Mouse (Mus musculus) brain, embryonic 18.5 days (tissue): ENCODE data around the gene Manbal.
"Not testable (repeated sequence)": the region's sequence is repeated elsewhere in the genome, so short reads cannot be mapped to it uniquely, and the experiment has no call there.

Experiments
- DNase-seq: peaks from one replicate; pipeline ENCODE4 v3.0.0-alpha.2; 2012; ENCODE audit warnings: low read depth, low spot score

The Manbal gene

DNA sequence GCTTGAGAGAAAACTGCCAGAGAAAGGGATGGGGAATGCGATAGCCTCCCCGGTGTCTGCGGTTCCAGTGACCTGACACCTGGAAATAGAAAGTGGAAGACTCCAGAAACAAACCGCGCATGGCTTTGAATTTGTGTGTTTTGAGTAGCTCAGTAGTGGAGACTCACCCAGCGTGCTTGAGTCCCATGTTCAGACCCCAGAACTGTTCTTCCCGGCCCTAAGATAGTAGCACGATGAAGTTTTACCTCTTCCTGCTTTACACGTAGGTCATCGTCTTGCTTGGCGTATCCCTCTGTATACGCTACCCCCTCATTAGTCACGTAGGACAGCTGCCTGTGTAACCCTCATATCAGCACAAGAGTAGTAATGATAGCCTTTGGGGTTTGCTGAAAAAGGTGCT lies 597 bp downstream of the Manbal start:
- DNase-seq: no peak

DNA sequence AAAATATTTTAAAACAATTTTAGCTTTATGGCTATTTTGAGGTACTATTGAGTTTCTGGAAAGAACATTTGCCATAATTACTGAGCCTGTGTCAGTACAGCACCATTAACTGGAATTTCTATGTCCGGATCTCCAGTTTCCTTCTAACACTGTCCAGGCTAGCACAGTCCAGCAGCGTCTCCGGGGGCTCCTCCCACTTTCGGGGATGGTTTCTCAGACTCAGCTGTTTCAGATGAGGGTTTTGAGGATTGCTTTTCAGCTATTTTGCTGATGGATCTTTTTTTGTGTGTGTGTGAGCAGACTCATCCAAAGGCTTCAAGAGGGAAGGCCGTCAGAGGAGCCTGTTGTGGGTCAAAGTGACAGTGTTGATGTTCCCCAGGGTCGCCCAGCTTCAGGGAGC lies 4.3 kb downstream of the Manbal start:
- DNase-seq: no peak

DNA sequence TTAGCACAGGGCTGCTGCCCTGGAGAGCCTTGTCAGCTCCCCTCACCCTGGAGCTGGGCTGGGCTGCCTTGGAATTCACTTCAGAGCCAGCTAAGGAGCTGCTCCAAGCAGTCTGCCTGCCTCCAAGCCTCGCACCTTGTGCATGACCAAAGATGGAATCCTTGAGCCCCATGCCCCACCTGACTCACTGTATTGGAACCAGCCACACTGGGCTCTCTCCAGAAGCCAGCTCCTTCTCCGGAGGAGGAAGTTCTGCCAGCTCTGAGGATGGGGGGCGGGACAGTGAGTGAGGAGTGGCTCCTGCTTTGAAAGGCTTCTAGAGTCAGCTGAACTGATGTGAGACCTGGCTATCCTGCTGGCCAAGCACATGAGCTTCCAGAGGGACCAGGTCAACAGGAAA lies 6.3 kb downstream of the Manbal start:
- DNase-seq: no peak

DNA sequence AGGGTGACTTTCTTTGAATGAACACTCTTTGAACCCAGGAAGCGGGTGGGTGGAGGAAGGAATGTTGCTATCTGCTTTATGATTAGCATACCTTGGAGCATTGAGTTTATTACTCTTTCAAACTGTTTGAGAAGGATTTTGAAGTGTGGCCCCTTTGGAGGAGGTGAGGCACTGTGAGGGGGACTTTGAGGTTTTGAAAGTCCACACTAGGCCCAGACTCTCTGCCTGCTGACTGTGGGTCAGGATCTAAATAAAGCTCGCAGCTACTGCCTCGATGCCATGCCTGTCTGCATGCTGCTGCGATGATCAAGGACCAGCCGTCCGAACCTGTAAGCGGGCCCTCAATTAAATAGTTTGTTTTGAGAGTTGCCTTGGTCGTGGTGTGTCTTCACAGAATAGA lies 7.7 kb downstream of the Manbal start:
- no peak for DNase-seq

DNA sequence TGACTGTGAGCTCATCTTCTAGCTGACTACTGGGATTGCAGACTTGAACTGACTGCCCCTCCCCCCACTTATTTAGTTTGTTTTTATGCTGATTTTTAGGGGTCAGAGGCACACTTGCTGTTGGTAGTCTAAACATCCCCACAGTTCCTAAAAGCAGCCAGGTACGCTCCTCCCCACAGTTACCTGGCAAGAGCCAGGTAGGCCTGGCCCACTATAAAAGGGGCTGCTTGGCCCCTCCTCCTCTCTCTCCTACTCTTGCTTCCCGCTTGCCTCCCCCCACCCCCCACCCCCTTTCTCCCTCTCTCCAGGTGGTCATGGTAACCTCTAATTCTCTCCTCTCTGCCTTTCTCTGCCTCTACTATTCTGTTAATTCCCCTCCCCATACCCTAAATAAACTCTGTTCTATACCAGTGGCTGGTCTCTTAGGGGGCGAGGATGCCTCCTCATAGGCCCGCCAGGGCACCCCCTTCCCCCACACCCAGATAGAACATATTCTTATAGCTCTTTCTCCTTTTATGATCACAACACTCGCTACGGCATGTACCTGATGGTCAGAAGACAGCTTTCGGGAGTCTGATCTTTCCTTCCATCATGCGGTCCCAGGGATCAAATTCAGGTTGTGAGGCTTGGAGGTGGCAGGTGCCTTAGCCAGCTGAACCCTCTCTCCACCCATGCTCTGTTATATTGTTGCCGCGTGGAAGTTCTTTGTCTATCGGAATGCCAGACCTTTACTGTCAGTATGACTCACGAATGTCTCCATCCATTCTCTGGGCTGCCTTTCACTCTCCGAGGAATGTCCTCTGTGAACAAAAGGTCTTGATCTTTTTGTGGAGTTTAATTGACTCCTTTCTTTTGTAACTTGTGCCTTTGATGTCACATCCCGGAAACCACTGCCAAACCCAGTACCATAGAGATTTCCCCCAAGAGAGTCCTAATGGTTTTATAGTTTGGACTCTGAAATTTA lies 8.7 kb downstream of the Manbal start:
- no peak for DNase-seq

DNA sequence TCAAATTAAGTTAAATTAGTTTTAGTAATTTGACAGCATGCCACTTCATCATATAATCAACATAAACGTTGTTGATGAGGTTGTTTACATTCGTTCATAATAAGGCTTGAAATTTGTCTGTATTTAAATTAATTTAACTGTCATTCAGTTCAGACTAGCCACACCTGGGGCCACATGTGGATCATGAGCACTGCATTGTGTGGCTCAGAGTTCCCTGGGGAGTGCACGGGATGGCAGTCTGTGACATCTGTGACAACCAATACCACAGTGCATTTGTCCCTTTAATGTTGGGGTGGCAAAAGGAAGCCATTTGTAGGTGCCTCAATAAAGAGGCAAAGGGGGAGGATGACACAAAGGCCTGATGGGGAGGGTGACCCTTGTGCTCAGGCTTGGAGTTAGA lies 9.6 kb downstream of the Manbal start:
- DNase-seq: no peak

DNA sequence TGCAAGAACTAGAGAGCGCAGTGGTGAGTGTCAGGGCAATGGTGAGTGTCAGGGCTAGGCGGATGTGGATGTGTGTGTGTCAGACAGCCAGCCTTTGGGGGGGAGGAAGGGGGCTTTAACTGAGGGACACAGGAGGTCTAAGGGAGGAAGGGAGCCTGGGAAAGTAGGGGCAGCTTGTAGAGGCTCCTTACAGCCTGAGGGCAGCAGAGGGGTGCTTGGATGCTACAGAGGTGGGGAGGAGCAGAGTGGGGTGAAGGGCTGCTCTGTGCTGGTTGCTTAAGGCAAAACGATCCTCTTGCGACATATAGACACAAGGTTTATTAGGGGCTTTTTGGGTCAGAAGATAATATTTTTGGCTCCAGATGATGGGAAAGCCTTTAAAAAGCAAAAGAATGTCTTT lies 17.4 kb downstream of the Manbal start:
- DNase-seq: no peak

DNA sequence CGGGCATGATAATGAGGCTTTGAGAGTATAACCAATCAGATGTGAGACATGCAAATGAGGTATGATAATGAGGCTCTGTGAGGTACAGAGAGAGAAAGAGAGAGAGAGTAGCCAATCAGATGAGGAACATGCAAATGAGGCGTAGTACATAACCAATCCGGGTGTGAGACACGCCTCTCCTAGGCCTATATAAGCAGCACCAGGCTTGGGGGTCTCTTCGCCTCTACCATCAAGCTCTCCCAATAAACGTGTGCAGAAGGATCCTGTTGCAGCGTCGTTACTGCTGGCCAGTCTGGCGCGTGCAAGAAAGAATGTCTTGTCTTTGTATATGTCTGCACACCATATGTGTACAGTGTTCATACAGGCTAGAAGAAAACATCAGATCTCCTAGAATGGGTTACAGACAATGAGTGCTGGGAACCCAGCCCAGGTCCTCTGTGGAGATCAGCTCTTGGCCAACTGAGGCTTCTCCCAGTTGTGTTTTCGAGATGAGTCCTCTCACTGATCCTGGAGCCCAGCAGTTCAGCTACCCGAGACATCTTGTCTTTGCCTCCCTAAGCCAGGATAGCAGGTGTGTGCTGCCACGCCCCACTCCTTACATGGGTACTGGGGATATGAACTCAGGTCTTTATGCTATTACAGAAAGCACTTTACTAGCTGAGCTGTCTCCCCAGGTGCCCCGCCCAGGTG lies 21.7 kb downstream of the Manbal start:
- not testable (repeated sequence) for DNase-seq

DNA sequence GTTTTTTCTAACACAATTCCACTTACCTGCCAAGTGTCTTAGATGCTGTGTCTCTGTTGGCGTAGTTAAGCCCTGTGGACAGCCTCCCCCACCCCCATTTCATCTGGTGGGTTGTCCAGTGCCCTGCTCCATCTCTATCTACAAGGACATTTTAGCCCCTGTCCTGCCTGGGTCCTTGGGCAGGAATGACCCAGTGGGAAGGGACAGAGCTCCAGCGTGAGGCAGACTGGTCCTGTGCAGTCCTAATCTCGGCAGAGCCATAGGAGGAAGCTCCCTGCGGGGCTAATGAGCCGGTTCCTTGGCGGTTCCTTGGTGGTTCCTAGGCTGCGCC lies 22.2 kb downstream of the Manbal start:
- DNase-seq: no peak

DNA sequence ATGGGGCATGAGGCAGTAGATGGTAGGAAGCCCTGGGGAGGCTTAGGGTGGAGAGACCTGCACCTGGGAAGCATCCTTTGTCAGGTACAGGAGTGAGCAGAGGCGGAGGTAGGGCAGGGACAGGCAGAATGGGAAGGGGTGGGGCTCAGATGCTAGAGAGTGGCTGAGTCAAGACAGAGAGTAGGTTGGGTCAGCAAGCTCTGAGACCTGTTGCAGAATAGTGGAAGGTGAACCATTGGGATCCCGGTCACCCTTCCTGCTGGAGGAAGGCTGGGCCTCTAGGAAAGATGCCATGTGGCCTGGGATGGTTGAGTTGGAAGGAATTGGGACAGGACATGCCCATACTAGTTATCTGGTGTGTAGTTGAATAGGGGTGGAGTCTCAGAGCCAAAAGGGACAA lies 24.9 kb downstream of the Manbal start:
- no peak for DNase-seq

DNA sequence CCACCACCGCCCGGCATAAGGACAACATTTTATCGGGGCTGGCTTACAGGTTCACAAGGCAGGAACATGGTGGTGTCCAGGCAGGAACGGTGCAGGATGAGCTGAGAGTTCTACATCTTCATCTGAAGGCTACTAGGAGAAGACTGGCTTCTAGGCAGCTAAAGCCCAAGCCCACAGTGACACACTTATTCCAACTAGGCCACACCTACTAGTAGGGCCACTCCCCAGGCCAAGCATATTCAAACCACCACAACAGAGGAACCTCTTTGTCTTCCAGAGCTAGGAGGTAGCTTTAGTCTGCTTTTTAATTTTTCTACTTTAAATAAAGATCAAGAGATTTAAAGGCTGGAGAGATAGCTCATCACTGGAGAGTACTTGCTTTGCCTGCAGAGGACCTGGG lies 26.2 kb downstream of the Manbal start:
- no peak for DNase-seq

DNA sequence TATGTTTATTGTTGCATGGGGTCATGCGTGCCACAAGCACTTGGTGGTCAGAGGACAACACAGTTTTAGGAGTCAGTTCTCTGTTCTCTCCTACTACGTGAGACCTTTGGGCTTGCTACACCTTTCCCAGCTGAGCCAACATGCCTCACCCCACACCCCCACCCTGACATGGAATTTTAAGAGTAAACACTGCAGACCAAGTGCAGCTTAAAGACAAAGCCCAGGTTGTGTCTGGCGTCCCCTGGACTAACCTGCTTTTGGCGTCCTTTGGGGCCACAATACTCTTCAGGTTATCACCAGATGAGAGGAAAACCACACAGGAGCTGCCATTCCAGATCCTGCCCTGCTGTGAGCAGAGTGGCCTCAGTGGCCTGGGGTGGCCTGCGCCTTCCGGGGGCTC lies 27.5 kb downstream of the Manbal start:
- DNase-seq: no peak

DNA sequence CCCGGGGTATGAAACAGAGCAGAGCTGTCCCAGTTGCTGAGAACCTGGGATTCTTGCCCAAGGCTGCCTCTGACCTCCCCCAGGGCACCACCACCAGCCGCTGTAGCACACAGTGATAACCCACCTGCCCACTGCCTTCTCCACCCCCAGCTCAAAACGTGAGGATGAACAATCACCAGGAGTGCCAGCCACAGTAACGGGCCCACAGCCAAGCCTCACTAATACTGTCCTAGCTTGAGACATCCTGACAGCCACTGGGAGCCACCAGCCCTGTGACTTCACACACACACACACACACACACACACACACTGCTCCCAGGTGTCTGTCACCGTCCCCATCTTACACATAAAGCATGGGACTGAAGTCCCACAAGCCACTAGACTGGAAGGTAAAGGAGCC lies 28.0 kb downstream of the Manbal start:
- no peak for DNase-seq

DNA sequence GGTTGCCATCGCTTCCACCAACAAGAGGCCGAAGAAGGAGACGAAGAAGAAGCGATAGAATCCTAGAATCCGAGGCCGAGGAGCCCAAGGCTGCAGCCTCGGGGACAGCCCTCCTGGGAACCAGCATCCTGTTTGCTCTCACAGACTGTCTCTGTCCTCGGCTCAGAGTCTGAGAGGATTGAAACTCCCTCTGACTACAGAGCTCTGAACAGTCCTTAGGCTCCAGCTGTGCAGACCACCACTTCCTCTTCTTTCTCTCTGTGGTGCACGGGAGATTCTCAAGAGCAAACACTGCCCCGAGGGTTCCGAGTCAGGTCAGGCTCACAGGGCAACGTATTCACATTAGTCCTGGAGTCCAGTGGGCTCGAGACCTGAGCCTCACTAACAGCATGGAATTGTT lies 28.6 kb downstream of the Manbal start:
- no peak for DNase-seq

DNA sequence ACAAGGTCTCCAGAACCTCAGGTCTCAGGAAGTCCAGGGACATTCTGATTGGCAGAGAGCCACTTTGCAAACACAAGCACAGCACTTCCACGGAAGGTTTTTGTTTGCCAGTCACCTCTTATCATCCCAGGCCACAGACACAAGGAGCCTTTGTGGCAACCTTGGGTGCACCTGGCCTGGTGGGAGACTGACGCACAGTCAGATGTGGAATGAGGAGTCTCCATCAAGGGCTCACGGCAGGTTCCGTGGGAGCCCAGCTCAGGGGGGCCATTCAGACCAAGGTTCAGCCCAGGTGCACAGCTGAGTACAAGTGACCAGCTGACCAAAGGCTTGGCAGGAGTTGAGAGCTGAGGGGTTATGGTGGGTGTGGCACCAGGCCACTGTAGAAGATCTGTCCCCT lies 30.0 kb downstream of the Manbal start:
- no peak for DNase-seq

DNA sequence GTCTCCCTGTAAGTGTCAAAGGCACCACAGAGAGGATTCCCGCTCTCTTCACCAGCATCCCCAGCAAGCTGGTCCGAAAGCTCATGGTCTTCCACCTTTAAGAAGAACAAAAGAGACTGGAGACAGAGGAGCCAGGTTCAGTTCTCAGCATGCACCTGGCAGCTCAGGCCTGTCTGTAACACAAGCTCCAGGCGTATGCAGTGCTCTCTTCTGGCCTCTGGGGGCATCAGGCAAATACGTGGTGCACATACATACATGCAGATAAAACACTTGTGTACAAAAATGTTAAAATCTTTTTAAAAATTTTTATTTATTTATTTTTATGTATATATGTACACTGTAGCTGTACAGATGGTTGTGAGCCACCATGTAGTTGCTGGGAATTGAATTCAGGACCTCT lies 31.1 kb downstream of the Manbal start:
- DNase-seq: no peak

DNA sequence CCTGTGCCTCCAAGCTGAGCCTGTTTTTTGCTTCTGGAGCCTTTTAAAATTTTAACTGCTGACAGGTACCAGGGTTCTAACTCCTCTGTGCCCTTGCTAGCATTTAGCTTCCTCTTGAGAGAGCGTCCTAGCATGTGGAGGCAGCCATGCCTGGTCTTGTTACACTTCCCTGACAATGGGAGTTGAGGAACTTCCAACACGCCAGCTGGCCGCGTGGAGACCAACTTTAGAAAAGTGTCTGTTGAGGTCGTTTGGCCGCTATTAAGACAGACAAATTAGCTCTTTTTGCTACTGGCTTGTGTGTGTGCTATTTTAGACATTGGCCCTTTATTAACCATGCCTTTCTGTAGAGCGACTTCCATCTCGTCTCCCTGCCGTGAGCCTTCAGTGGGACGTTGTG lies 32.4 kb downstream of the Manbal start:
- DNase-seq: no peak

DNA sequence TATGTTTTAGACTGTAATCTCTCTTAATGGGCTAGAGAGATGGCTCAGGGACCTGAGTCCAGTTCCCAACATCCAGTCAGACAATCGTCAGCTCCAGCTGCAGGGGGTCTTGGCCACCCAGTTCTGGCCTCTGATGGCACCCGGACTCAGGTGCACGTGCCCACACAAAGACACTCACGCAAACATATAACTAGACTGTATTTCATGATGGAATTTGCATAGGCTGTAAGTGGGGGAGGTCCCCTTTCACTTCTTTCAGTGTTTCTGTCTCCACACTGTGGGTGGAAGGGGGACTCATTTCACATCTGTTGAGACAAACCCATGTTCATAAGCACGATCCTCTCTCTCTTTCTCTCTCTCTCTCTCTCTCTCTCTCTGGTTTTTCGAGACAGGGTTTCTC lies 33.1 kb downstream of the Manbal start:
- no peak for DNase-seq

DNA sequence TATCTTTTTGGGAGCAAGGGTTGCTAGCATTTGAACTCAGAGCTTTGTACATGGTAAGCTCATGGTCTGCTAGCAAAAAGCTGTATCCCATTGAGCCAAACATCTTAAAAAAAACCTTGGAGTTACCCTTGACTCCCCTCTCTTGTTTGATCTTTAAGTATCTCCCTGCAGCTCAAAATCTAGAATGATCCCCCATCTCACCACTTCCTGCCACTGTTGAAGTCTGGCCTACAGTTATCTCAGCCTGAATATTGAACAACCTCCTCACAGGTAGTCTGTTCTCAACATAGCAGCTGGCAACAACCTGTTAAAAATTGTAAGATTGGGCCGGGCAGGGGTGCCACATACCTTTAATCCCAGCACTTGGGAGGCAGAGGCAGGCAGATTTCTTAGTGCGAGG lies 33.9 kb downstream of the Manbal start:
- DNase-seq: no peak

DNA sequence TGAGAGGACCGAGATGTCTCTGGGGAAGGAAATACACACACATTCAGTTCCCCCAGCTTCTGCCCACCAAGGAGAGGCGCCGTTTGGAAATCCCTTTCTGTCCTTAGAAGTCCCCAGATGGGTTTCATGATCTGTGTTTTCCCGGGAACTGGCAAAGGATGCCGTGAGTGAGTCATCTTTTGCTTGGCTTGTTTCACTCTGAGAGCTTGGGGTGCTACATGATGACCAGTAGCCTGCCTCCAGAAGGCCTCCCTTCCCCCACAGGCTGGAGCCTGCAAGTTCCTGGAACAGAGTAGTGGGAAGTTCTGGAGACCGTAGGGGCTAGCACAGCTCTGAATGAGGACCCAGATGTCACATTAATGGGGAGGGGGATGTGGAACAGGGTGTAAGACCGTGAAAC lies 40.2 kb downstream of the Manbal start:
- no peak for DNase-seq

DNA sequence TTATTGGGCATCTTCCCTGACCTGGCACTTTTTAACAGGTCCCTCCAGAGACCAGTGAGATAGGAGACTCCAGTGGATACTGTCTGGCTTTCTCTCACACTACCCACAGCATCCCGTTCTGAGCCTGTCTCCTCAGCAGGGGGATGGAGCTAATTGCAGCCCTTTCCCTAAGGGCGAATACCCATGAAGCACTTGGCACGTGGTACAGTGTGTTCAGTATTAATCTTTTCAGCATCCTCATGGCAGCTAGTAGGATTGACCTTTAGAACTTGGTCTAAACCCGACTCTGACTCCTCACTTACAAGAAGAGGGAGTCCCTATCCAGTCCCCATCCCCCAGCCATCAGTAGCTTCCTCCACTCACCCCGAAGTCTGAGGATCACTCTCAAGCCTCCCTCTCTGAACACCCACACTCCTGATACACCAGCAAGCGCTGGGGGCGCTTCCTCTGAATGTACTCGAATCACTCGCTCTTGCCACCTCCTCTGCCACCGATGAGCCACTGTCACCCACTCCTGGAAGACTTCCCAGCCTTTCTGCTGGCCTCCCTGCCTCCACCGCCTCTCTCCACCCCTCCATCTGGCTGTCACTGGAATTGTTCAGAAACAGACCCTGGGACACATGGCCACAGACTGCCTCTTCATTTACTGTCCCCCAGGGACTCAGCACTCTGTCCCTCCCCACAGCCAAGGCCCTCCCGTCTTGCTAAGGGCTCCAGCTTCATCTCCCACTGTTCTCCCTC lies 42.6 kb downstream of the Manbal start:
- DNase-seq: no peak

DNA sequence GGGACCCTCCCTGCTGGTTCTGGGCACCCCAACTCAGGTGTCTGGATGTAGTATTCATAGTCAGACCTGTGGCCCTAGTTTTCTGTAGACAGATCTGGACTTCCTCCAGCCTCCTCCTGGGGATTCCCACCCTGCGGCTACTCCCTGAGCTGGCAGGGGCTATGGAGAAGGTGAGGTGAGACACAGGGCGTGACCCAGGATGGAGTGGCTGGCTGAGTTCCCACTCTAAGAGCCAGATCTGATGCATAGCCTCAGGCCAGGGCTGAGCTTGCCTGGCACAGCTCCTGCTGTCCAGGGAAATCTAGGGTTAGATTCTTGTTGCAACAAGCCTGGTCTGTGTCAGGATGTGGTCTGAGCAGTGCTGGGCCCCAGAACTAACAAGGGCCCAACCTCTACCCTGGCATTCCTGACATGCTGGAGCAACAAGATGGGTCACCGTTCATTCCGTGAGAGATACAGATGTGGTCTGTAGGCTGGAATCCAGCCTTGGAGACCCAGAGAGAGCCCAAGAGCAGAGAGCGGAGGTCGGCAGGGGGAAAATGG lies 43.8 kb downstream of the Manbal start:
- no peak for DNase-seq
